Comparison of ENCODE assay signal across 14 mouse cellular contexts in genomic region chr14:78274851-78275250, GRCm38 (mm10).
"Had no signal": no experiment of that assay in that cellular context is flagged by ENCODE, and none has a peak within 500 bp of the region (broad histone marks: within the 10 kb centered on the region; RNA-seq: fewer than 3 reads in every experiment).

No protein-coding gene starts in this region.

- ATAC-seq: liver, embryonic 12.5 days; midbrain, embryonic 13.5 days; midbrain, embryonic 16.5 days had no signal

- DNase-seq: kidney, adult 18-20 months; kidney, adult 9 months; kidney, postnatal 14 days; kidney, postnatal 4 days; liver; lung, adult 18-20 months; lung, postnatal 10 days; lung, postnatal 36 days; retina, postnatal 1 day; thymus, adult 18-20 months; thymus, postnatal 36 days had no signal
